Mouse (Mus musculus): ENCODE measurements around the gene Ttl.
A peak's percentile ranks its signal among the peaks of the same experiment; 100 is the strongest.

Gene Ttl

DNA sequence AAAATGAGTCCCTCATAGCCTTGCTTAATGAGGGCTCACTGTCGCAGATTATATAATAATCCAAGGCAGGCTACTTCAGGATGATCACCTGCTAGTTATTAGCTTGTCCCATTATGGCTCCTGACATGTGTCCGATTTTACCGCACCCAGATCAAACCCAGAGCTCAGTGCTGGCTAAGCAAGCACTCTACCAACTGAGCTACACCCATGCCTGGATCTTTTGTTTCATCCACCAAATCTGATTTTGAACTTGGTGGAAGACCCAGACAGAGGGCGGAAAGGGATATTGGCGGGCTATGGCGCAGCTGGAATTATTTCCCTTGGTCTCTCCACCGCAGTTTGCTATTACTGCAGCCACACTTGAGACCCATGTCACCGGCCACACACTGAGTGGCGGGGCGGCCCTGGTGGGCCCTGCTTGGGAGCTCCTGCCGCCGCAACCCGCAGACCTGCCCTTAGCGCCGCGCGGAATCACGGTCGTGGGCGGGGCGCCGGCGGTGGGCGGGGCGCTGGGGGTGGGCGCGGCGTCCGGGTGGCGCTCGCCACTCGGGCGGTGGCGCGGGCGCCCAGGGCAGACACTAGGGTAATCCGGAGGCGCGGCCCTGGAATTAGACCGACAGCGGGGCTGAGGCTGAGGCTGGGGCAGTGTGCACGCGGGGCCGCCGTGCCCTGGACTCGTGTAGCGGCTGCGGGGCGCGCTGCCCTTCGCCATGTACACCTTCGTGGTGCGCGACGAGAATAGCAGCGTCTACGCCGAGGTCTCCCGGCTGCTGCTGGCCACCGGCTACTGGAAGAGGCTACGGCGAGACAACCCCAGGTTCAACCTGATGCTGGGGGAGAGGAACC, at the start of gene Ttl:
Ttl (plus strand) TSS at position 506 of the 846 bp plus-strand sequence.
- DNase-seq (ENCODE audit: low spot score) = peak; percentile 66

GRCm38 (mm10) chr2:129020106-129020505, 45.6 kb upstream of the Ttl start:
- no peak for DNase-seq (ENCODE audit: low spot score)

DNA sequence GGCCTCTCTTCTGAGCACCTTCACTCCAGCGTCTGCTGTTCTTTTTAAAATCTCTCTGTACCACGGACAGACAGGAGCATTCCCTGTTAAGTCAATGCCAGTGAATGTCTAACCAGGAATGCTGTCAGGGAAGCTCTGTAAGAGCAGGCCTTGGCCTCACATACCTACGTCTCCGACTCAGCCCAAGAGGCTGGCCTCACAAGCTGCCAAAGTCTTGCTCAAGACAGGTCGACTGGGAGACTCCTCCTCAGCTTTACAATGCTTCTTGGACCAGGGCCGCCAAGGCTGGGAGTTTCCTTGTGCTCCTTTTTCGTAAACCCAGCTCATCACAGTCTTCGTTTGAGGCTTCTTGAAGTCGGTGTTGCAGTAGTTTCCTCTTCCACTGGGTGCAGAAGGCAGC, 40.9 kb upstream of the Ttl start:
- no peak for DNase-seq (ENCODE audit: low spot score)

DNA sequence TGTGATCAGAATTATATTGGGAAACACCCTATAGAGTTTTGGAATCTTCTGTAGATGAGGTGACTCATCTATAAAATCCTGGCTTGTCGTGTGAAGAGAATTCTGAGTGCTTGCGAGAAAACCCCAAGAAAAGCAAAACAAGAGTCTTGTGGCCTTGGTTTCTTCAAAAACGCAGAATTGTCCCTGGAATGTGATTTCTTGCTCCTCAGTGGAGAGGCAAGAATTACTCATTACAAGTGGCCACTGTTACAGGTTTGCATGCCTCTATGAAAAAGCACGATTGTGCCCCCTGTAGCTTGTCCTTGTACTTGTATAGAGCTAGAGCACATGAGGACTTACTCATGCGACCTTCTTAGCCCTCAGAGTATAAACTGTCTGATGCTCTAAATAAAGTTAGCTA, 30.4 kb upstream of the Ttl start:
- DNase-seq (ENCODE audit: low spot score) = no peak

DNA sequence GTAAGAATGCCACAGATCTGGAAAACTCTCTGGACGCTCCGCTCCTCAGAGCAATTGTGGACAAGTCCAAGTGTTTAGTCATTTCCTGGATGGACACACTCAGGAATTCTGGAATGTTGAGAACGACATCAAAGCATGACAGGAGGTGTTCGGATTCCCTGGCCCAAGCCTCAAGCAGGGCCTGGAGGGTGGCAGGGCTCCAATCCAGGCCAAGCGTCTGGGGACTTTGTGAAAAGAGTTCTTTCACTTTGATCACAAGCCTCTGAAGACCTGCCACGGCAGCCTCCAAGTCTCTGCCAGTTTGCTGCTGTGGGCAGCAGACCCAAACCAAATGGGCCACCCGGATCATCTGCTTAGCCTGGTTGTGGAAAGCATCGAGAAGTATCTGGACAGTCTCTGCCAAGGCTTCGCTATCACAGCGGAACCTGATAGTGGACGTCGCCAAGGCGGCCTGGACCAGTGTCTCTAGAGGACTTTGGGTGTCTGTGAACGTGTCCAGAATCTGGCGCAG, 27.3 kb upstream of the Ttl start:
- DNase-seq (ENCODE audit: low spot score) = no peak

DNA sequence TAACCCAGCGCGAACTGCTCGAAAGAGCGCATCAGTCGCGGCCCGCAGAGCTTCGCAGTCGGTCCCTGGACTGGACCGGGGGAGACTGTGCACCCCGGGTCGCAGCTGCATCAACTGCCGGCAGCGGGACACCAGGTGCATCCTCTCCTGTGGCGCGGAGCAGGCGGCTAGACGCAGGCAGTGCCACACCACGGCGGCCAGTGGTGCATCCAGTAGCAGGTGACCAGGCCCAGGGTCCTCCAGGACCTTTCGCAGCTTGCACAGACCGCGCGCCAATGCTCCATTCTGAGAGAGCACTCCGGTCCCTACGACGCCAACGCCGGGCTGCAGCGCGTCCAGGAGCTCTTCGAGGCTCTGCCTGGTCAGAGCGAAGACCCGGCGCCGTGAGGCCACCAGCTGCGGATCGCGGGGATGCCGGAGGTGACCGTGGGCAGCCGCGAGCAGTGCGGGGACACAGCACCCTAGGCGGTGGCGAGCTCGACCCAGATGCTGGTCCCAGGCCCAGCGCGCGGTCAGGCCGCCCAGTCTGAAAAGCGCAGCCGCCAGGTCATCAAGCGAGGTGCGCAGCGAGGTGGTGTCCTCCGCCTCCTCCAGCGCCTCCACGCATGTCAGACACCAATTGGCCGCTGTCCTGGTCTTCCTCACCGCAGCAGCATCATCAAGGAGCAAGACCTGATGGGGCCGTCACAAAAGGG, 26.7 kb upstream of the Ttl start:
- no peak for DNase-seq (ENCODE audit: low spot score)

DNA sequence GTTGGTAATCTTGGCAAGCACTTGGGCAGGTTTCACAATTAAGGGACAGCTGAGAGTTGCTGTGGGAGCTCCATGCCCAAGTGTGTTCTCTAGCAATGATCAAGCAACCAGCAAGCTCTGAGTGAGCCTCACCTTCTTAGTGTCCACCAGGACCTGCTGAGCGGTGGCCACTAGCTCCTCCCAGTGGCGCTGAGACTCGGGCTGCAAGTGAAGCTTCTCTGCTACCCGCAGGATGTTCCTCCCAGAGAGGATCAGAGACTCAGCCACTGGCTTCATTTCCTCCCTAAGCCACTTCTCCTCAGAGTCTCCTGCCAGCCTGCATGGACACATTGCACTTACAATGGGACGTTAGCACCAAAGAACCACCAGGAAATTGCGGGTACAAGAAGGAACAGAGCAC, 25.2 kb upstream of the Ttl start:
- no peak for DNase-seq (ENCODE audit: low spot score)

DNA sequence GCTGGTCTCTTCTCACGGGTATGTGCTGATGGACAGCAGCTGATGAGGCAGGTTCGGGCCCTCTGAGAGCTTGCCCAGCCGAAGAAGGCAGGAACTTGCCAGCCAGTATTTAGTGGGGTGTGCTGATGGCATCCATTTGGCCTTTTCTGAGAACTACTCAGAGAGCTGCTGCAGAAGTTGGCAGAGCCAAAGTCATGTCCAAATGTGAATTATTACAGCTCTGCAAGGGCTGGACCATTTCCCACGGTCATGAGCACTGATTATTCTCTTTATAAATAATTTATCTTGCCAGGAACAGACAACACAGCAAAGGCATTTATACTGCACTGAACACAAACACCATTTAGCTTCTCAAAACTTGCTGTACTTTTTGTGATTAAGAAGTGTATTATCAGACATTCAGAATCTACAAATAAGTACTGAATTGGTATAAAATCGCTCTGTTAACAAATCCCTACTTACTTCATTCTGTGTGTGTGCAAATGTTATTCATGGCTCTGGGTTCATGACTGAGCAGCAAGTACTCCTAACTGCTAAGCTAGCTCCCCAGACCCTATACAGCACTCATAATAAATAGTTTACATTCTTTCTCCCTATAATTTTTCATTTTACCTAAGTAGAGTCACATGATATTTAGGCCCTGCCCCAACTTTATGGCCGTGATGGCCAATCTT, 19.4 kb upstream of the Ttl start:
- peak; percentile 72 for DNase-seq (ENCODE audit: low spot score)

GRCm38 (mm10) chr2:129046846-129047196, 18.9 kb upstream of the Ttl start:
- DNase-seq (ENCODE audit: low spot score) = no peak

- no peak for DNase-seq (ENCODE audit: low spot score)
These were observed 17.9 kb upstream of the Ttl start, which contains the start of gene Vinac1 for GRCm38 (mm10) chr2:129047811-129048210. TSS of gene Vinac1 (minus strand) at chr2:129048172.

DNA sequence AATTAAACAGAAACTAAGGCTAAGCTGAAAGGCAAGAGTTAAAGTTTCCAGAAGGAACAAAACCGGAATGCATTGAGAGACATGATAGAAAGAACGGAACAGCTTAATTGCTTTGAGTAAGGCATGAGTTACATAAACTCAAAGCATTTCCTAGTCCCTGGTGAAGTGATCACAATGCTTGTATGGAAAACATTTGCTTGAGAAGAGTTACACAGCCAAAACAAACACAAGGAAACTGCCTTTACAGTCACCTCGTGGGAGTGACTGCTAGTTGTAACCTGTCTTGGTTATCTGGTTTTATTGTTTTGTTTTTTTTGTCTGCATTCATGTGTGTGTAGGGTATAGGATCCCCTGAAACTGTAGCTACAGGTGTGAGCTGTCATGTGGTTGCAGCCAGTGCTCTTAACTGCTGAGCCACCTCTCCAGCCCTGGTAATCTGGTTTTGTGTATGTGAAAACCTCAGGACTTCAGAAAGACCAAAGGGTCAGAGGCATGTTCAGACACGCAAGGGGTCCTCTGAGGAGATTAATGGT, 13.2 kb upstream of the Ttl start:
- DNase-seq (ENCODE audit: low spot score) = no peak

DNA sequence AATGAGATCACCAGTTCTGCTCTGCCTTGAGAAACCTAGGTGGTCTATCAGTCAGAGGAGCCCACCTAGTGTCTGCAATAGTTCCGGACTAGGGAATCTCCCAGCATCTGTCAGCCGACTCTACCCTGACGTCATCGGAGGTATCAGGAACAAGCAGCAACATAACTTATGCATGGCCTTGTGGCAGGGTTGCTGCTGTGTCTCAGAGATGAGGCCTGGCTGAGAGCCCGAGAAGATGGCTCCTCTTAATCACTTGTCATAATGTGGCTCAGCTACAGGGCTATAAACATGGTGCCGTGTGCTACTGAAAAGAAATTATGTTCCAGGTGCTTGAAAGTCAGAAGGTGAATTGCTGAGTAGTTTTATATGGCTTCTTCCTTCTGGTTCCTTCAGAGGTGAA, 10.0 kb upstream of the Ttl start:
- DNase-seq (ENCODE audit: low spot score) = no peak

DNA sequence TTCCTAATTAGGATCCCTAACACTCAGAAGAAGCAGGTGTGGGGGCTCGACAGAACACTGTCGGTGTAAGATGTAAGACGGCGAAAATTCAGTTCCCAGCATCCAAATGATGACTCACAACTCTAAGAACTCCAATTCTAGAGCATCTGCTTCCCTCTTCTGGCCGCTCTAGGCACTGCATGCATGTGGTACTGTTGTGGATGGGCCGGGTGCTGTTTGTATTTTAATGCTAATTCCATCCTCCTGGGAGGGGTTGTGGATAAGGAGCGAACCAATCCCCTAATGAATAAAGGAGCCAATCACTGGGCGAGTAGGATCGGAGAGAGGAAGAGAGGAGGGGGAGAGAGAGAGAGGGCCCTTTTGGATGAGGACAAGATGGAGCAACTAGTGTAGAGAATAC, 9.1 kb upstream of the Ttl start:
- no peak for DNase-seq (ENCODE audit: low spot score)

DNA sequence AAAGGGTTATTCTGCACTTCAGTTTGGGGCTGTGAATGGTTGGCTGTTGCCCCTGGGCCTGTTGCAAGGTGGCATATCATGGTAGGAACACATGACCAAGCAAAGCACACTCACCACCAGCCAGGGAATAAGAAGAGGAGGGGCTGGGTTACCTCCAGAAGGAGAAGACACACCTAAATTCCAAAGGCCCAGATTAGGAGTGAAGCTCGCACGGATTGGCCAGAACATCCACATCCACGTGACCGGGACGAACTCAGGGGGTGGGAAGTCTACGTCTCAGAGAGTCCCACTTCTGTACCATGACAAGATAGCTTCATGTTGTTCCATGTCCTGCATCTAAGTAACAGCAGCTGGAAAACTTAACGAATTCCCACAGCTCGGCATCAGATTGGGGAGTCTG, 8.5 kb upstream of the Ttl start:
- DNase-seq (ENCODE audit: low spot score) = no peak

GRCm38 (mm10) chr2:129057920-129058361, 7.8 kb upstream of the Ttl start:
- DNase-seq (ENCODE audit: low spot score) = no peak

- no peak for DNase-seq (ENCODE audit: low spot score)
These were observed 4.2 kb upstream of the Ttl start for GRCm38 (mm10) chr2:129061456-129062059.

DNA sequence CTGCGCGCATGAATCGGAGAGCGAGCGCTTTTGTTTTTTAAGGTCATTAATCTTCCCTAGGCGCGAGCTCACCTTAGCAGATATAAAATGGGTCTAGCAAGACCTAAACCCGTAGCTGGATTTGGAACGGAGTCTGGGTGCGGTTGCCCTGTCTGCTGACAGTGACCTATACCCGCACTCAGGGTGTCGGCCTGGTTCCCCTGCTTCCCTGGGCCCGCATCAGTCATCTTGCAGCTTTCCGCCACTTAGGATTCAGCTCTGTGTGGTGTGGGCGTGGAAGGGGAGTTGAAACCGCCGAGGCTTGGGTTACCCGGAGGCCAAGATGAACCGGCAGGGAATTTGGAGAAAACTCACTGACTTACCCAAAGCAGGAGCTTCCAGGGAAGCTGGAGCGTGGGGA, 584 bp downstream of the Ttl start:
- DNase-seq (ENCODE audit: low spot score) = peak; percentile 26

GRCm38 (mm10) chr2:129070296-129070695, 4.6 kb downstream of the Ttl start:
- DNase-seq (ENCODE audit: low spot score) = no peak

DNA sequence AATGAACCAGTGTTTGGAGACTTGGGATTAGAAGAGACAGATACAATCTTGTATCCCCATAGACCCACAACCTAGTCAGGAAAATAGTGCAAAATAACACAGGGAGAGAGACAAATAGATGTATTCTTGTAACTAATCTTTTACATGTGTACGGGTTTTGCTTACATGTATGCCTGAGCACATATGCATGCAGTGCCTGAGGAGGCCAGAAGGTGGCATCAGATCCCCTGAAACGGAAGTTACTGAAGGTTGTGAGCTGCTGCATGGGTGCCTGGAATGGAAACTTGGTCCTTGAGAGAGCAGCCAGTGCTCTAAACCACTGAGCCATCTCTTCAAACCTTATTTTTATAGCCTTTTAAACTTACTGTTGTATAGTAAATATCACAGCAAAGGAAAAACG, 12.6 kb downstream of the Ttl start:
- DNase-seq (ENCODE audit: low spot score) = no peak

- no peak for DNase-seq (ENCODE audit: low spot score)
These were observed 13.5 kb downstream of the Ttl start for GRCm38 (mm10) chr2:129079194-129079593.

DNA sequence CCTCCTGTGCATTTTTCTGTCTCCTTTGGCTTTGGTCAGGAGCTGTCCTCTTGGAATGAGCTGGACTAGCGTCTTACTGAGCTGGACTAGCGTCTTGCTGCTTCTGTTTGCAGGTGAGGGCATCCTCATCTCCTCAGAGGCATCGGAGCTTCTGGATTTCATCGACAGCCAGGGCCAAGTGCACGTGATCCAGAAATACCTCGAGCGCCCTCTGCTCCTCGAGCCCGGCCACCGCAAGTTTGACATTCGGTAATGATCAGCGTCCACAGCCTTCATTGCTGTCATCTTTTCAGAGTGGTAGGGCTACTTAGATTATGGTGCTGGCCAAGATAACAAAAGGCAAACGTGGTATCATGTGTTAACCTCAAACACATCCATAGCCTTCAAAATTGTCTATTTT, 15.4 kb downstream of the Ttl start:
- DNase-seq (ENCODE audit: low spot score) = no peak

DNA sequence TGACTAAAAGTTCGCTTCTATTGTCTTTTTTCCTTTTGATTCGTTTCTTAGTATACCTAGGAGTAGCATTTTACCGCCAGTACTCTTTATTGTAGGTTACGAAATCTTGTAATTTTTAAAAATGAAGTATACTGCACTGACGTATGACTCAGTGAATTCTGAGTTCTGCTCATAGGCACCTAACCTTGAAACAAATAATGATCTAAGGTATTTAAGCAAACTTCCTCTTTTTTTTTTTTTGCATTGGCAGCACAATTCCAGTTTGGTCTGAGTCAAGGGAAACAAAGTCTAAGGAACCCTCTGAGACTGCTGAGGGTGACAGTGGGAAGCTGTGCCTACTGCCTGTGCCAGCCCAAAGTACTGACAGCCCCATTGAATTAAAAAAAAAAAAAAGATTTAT, 17.8 kb downstream of the Ttl start:
- no peak for DNase-seq (ENCODE audit: low spot score)
